Mouse (Mus musculus) liver, embryonic 15.5 days (tissue): ENCODE results near the gene Gm10840. TPM values are rescaled to one million over a fixed set of nuclear protein-coding genes. Genes with fewer than 3 reads are reported as not detected.

ENCODE experiments used
- ATAC-seq: fragments of 200-750 bp; cut with Nextera tagmentation; 2 replicates; pipeline ENCODE4 v1.8.0; 2017; ENCODE audit warnings: moderate number of reproducible peaks, mild to moderate bottlenecking, moderate library complexity; ENCODE audit not compliant: insufficient read depth
- H3K27ac ChIP-seq: fragments of 300-500 bp; sonication (generic); replicated peaks from 2 replicates; pipeline ENCODE4 v1.5.1; 2015; ENCODE audit warnings: mild to moderate bottlenecking, inconsistent platforms
- H3K27me3 ChIP-seq: fragments of 300-500 bp; sonication (generic); 2 replicates; pipeline ENCODE4 v1.6.1; 2015; ENCODE audit warnings: mild to moderate bottlenecking, inconsistent platforms
- H3K36me3 ChIP-seq: fragments of 300-500 bp; sonication (generic); replicated peaks from 2 replicates; pipeline ENCODE4 v1.6.1; 2015; ENCODE audit warnings: moderate library complexity, mild to moderate bottlenecking, inconsistent platforms
- H3K4me1 ChIP-seq: fragments of 300-500 bp; sonication (generic); replicated peaks from 2 replicates; pipeline ENCODE4 v1.6.1; 2015; ENCODE audit warnings: inconsistent platforms
- H3K4me2 ChIP-seq: fragments of 300-500 bp; sonication (generic); 2 replicates; pipeline ENCODE4 v1.6.1; 2015; ENCODE audit warnings: moderate library complexity, mild to moderate bottlenecking, inconsistent platforms
- H3K4me3 ChIP-seq: fragments of 300-500 bp; sonication (generic); replicated peaks from 2 replicates; pipeline ENCODE4 v1.5.1; 2015; ENCODE audit warnings: mild to moderate bottlenecking, inconsistent platforms
- H3K9ac ChIP-seq: fragments of 300-500 bp; sonication (generic); 2 replicates; pipeline ENCODE4 v1.6.1; 2015; ENCODE audit warnings: moderate library complexity, mild to moderate bottlenecking, inconsistent platforms
- H3K9me3 ChIP-seq: fragments of 300-500 bp; sonication (generic); replicated peaks from 2 replicates; pipeline ENCODE4 v1.6.1; 2016; ENCODE audit warnings: inconsistent platforms
- WGBS: fragments of 180-500 bp; shearing (Covaris S2); methylation state at CpG from one replicate; pipeline ENCODE4 v1.1.7; 2015; ENCODE audit warnings: mixed read lengths; ENCODE audit not compliant: insufficient replicate concordance; 5-methylcytosine and 5-hydroxymethylcytosine counted together
- polyA plus RNA-seq: library from polyadenylated mRNA; unstranded; fragments of >200 nt; fragmentation: Nextera tagmentation; extraction: Ambion mirVana; gene quantifications from 2 replicates; pipeline ENCODE4 v1.2.1, GENCODE M21; 2015

Gm10840 gene
- polyA plus RNA-seq, 1 experiment from 2014 or later: not detected

DNA sequence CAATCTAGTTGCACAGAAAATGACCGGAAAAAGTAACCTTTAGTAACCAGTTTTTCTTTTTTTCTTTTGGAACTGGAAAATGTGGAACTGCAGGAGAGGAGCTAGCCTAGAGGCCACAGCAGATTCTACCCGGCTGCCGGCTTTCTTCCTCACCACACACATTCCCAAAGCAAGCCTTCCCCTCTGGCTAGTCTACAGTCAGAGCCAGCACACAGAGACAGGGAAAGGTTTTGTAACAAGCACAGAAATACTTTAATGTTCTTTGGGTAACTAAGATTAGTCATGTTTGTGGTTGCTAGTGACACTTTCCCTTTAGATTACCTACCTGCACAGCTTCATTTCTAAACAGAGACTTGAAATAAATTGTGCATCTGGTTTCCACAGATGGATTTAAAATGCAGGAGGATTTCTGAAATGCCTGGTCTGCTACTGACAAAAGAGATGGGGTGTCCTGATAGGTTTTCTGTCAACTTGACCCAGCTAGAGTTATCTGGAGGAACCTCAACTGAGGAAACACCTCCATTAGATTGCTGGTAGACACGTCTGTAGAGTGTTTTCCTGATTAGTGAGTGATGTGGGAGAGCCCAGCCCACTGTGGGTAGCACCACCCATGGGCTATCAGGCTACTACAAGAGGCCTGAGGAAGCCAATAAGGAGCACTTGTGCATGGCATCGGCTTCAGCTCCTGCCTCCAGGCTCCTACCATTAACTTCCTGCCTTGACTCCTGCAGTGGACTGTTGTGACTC, 17.6 kb downstream of the Gm10840 start:
- peaks cover 54% of the 10 kb centered on the region for H3K4me1 ChIP-seq
- WGBS: 48% methylated on average over 5 of the region's 5 CpGs
- peak; percentile 92 for ATAC-seq

DNA sequence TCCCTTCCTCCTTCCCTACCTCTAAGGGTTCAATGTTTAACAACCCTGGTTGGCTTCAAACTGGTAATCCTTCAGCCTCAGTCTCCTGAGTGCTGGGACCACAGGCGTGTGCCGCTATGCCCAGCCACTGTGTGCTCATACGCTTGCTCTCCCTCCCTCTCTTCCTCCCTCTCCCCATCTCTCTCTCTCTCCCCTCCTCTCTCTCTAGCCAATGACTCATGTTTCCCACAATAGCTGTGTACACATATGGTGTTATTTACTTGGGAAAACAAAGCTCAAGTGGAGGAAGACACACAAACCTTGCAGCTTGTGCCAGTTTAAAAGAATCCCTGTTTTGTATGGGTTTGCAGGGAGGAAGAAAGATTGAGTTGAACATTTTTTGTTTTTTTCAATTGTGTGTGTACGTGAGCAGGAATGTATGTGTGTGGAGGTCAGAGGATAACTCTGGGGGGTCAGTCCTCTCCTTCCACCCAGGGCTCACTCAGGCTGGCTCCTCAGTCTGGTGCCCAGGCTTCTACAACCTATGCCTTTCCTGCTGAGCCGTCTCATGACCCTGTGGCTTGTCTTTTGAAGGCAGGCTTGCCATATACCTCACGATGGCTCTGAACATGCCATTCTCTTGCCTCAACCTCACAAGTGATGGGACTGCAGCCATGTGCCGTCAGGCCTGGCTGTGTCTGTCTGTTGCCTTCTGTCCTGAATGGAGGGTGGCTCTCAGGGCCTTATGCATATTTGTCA, 19.2 kb downstream of the Gm10840 start:
- Histone ChIP-seq H3K4me3 (no peak overlapping the region), H3K36me3 (0 out of 2 replicates have a peak, but pooled peaks cover 3% of the 10 kb centered on the region), H3K9me3 (no peaks in the 10 kb centered on the region), H3K27me3 (no peaks in the 10 kb centered on the region), H3K27ac (no peak overlapping the region), H3K9ac (no peak overlapping the region), H3K4me1 (peaks cover 45% of the 10 kb centered on the region), H3K4me2 (no peak overlapping the region)
- 72% methylated on average over 7 of the region's 7 CpGs for WGBS
- no peak for ATAC-seq

More for the DNA sequence above, 17.6 kb downstream of the Gm10840 start:
- Histone ChIP-seq H3K36me3 (no peaks in the 10 kb centered on the region), H3K9me3 (no peaks in the 10 kb centered on the region), H3K27ac (peak overlapping the region; percentile 66), H3K4me3 (no peak overlapping the region), H3K9ac (no peak overlapping the region), H3K4me2 (peak overlapping the region; percentile 44), H3K27me3 (no peaks in the 10 kb centered on the region)

DNA sequence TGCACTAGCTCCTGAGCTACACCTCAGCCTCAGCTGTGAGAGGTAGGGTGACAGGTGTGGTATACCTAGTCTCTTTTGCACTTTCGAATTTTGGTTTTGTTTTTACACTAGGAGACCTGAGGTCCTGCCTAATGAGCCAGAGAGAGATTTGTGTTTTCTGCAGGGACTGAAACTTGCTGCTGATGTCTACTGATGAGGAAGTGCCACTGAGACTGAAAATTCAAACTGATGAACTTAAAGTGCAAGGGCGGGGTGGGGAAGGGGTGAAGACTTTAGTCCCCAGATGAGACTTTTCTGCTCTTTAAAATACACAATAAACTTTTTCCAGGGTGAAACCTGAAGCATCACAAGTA, 19.8 kb downstream of the Gm10840 start:
- Histone ChIP-seq H3K9ac (no peak overlapping the region), H3K4me3 (no peak overlapping the region), H3K27me3 (no peaks in the 10 kb centered on the region), H3K9me3 (no peaks in the 10 kb centered on the region), H3K4me2 (no peak overlapping the region), H3K4me1 (peaks cover 40% of the 10 kb centered on the region), H3K27ac (no peak overlapping the region), H3K36me3 (0 out of 2 replicates have a peak, but pooled peaks cover 3% of the 10 kb centered on the region)
- no peak for ATAC-seq
- WGBS: 70% methylated on average over 2 of the region's 2 CpGs

DNA sequence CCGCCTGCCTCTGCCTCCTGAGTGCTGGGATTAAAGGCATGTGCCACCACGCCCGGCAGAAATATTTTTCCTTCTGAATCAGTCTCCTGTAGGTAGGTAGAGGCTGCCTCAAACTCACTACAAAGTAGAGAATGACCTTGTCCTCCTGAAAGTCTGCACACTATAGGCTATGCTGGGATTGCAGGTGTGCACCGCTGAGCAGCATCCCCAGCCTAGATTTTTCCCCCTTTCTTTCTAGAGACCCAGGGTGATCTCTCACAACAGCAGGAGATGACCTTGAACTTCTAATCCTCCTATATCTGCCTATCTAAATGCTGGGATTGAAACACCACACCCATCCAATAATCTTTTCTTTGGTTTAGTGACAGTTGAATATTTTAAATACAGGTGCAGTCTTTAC, 26.7 kb downstream of the Gm10840 start:
- H3K9me3 ChIP-seq: no peaks in the 10 kb centered on the region
- H3K4me3 ChIP-seq: no peak overlapping the region
- H3K4me1 ChIP-seq: peaks cover 14% of the 10 kb centered on the region
- H3K27ac ChIP-seq: no peak overlapping the region
- 0 out of 2 replicates have a peak, but pooled peaks cover 7% of the 10 kb centered on the region for H3K36me3 ChIP-seq
- WGBS: 73% methylated on average over 4 of the region's 4 CpGs
- H3K27me3 ChIP-seq: no peaks in the 10 kb centered on the region
- ATAC-seq: no peak
- no peak overlapping the region for H3K4me2 ChIP-seq
- H3K9ac ChIP-seq: no peak overlapping the region

DNA sequence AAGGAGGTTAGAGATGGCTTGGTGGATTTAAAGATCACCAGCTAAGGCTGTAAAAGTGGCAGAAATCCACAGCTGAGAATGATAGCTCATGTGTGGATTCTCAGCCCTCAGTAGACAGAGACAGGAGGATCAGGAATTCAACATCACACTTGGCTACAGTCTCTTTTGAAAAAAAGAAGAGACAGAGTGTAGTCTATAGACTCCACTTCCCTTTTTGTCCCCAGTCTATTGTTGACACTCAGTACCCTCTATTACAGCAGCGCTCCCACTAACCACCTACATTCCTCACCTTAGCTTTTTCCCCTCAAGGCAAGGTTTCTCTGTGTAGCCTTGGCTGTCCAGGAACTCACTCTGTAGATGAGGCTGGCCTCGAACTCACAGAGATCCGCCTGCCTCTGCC, 31.1 kb downstream of the Gm10840 start:
- no peak for ATAC-seq
- peaks cover 5% of the 10 kb centered on the region; the same call in 1 of the 2 replicates for H3K36me3 ChIP-seq
- WGBS: 85% methylated on average over 3 of the region's 3 CpGs
- H3K27me3 ChIP-seq: no peaks in the 10 kb centered on the region
- no peak overlapping the region; the same call in 1 of the 2 replicates for H3K27ac ChIP-seq
- H3K4me3 ChIP-seq: peak overlapping the region; percentile 74
- H3K9ac ChIP-seq: no peak overlapping the region
- no peaks in the 10 kb centered on the region for H3K9me3 ChIP-seq
- H3K4me1 ChIP-seq: peaks cover 40% of the 10 kb centered on the region
- H3K4me2 ChIP-seq: peak overlapping the region; percentile 93

DNA sequence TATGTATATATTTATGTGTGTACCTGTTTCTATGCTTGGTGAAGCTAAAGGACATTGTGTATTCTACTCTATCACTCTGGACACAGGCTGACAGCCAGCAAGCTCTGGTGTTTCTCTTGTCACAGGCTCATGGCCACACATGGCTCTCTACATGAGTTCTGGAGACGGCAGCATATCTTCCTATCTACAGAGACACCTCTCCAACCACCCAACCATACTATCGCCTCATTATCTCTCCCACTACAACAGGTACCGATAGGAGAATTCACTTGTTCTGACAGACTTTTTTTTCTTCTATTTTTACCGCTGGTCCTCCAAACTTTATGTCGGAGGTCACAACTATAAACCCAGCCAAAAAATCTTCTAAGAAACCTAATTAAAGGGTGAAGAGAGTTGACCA, 31.6 kb downstream of the Gm10840 start:
- peak overlapping the region; percentile 93 for H3K4me2 ChIP-seq
- peak overlapping the region; percentile 95 for H3K27ac ChIP-seq
- H3K9ac ChIP-seq: peak overlapping the region; percentile 79
- no peak for ATAC-seq
- peaks cover 40% of the 10 kb centered on the region for H3K4me1 ChIP-seq
- WGBS: 30% methylated on average over 5 of the region's 5 CpGs
- no peaks in the 10 kb centered on the region for H3K27me3 ChIP-seq
- peak overlapping the region; percentile 74 for H3K4me3 ChIP-seq
- peaks cover 10% of the 10 kb centered on the region for H3K36me3 ChIP-seq
- no peaks in the 10 kb centered on the region for H3K9me3 ChIP-seq

DNA sequence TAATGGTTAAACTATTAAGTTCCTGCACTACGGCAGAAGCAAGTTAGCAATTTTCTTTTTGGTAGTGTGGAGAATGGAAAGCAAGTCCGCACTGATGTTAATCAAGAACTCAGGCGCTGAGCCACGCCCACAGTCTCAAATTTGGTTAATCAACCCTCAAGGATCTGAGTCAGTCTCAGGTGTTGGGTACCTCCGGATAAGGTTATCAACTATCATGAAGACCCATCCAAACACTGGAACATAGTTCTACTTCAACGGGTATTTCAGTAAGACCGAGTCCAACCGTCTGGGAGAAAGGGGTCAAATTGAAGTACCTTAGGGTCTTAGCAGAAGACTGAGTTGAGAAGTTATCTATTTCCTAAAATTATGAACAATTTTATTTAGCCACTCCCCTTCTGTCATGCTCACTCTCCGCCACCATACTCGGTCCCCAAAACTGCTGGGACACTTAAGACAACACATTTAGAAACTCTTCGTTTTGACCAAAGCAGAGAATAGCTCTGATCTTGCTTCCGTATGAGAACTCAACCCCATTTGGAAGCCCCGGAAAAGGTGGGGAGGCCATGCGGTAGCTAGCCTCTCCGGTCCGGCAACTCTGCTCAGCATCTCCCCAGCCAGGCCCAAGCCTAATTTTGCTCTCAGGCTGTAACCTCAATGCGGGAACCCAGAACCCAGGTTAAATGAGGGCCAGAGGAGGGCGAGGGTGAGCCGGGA, 32.2 kb downstream of the Gm10840 start:
- peak; percentile 49 for ATAC-seq
- Histone ChIP-seq H3K9ac (peak overlapping the region; percentile 79), H3K27me3 (no peaks in the 10 kb centered on the region), H3K4me2 (peak overlapping the region; percentile 93), H3K4me3 (peak overlapping the region; percentile 74), H3K9me3 (no peaks in the 10 kb centered on the region), H3K27ac (peak overlapping the region; percentile 95), H3K36me3 (peaks cover 16% of the 10 kb centered on the region), H3K4me1 (peaks cover 40% of the 10 kb centered on the region)
- WGBS: 4% methylated on average over 19 of the region's 19 CpGs

DNA sequence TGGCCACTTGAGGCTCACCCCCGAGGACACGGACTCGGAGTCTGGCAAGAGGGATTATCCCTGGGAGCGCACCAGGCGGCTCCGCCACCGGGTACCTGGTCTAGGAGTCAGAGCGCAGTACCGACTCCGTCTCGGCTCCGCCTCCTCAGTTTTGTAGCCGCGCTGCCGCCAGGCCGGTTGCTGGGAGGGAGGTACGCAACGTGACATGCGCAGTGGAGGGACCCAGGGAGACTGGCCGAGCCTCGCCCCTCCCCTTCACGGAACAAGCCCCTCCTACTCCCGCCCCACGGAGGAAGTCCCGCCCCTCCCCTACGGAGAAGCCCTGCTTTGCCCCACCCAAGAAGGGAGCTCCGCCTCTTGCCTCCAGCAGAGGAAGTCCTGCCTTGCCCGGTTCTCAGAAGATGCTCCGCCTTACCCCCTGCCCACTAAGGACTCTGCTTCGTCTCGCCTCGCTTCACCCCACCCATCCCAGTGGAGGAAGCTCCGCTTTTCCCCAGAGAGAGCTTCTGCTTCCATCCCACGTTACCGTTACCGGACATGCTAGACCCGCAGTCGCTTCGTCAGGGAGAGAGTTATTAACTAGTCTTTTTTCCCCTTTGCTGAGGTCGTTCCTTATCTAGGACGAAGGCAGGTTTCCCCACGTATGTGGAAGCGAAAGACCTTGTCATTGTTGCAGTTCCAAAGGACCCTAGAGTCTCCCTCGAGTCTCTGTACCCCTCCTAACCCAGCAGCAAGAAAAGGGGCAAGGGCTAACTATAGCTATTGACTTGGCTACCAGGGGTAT, 32.9 kb downstream of the Gm10840 start:
- Histone ChIP-seq H3K36me3 (peaks cover 23% of the 10 kb centered on the region), H3K27me3 (no peaks in the 10 kb centered on the region), H3K4me1 (peaks cover 47% of the 10 kb centered on the region), H3K9ac (peak overlapping the region; percentile 79), H3K27ac (peak overlapping the region; percentile 95), H3K4me2 (peak overlapping the region; percentile 93), H3K4me3 (peak overlapping the region; percentile 74), H3K9me3 (no peaks in the 10 kb centered on the region)
- WGBS: under 1% methylated on average over 44 of the region's 44 CpGs
- ATAC-seq: peak; percentile 97

DNA sequence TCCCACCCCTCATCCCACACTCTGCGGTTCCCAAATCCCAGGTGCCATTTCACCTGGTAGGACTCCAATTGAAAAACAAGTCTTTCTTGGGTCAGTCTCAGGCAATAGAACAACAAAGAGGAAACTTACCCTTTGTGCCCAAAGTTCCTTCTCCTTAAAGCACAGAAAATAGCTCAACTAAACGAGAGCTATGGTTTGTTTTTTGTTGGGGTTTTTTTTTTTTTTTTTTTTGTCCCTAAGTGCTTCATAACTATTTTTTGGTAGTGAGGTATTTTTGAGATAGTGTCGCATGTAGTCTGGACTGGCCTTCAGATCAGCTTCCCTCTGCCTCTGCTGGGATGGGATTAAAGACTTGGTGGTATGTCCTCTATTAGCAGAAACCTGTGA, 33.5 kb downstream of the Gm10840 start:
- peaks cover 27% of the 10 kb centered on the region for H3K36me3 ChIP-seq
- no peak for ATAC-seq
- peak overlapping the region; percentile 74 for H3K4me3 ChIP-seq
- peaks cover 49% of the 10 kb centered on the region for H3K4me1 ChIP-seq
- 24% methylated on average over 3 of the region's 3 CpGs for whole genome bisulfite sequencing
- H3K4me2 ChIP-seq: peak overlapping the region; percentile 74
- no peaks in the 10 kb centered on the region for H3K27me3 ChIP-seq
- no peaks in the 10 kb centered on the region for H3K9me3 ChIP-seq
- H3K9ac ChIP-seq: peak overlapping the region; percentile 66
- peak overlapping the region; percentile 91 for H3K27ac ChIP-seq

DNA sequence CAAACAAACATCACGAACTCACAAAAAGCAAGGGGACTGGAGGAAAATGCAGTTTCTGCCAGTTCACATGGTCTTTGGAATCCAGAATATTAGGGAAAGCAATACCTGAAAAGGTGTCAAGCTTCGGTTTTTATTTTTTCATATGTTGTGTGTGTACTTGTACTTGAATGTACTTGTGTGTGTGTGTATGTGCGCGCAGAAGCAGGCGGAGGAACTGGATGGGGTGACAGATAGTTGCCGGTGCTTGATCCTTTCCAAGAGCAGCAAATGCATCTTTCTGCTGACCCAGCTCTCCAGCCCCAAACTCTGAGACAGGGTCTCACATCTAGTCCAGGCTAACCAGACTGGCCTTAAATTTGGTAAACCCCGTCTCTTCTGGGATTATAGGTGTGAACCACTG, 34.2 kb downstream of the Gm10840 start:
- no peaks in the 10 kb centered on the region for H3K9me3 ChIP-seq
- no peak overlapping the region for H3K9ac ChIP-seq
- H3K27me3 ChIP-seq: no peaks in the 10 kb centered on the region
- peaks cover 49% of the 10 kb centered on the region for H3K4me1 ChIP-seq
- no peak overlapping the region for H3K4me2 ChIP-seq
- H3K4me3 ChIP-seq: no peak overlapping the region
- 82% methylated on average over 7 of the region's 7 CpGs for WGBS
- peak overlapping the region; percentile 11; the same call in 1 of the 2 replicates for H3K27ac ChIP-seq
- no peak for ATAC-seq
- H3K36me3 ChIP-seq: peaks cover 32% of the 10 kb centered on the region
